Mouse (Mus musculus) small intestine, adult 2 months (tissue): ENCODE measurements around the gene Bckdk.

Source experiments
- CTCF ChIP-seq: fragments of 200-500 bp; IDR thresholded peaks from 2 replicates; pipeline ENCODE4 v1.5.1; 2012; ENCODE audit warnings: low read depth, mild to moderate bottlenecking, control low read depth, inconsistent platforms, low read length, moderate library complexity, mixed read lengths; ENCODE audit not compliant: insufficient replicate concordance, insufficient read length; ENCODE audit errors: extremely low read depth
- POLR2A ChIP-seq: fragments of 200-500 bp; IDR thresholded peaks from 2 replicates; pipeline ENCODE4 v1.6.1; 2012; ENCODE audit warnings: low read depth, mild to moderate bottlenecking, control low read depth, inconsistent platforms, low read length, moderate library complexity

- TF ChIP-seq CTCF = no peak
- TF ChIP-seq POLR2A = no peak
Measured at GRCm38 (mm10) chr7:127870136-127870821, 33.6 kb upstream of the Bckdk start.
